Mouse (Mus musculus) E14TG2a.4 (cell line): ENCODE results near the gene Atp1b1.

ENCODE experiments used
- CTCF ChIP-seq: conservative IDR thresholded peaks from 2 replicates; pipeline ENCODE4 v1.5.1; 2014; ENCODE audit warnings: low read length
- POU5F1 ChIP-seq: IDR thresholded peaks from 2 replicates; pipeline ENCODE4 v1.6.1; 2014; ENCODE audit warnings: low read length, borderline replicate concordance

DNA sequence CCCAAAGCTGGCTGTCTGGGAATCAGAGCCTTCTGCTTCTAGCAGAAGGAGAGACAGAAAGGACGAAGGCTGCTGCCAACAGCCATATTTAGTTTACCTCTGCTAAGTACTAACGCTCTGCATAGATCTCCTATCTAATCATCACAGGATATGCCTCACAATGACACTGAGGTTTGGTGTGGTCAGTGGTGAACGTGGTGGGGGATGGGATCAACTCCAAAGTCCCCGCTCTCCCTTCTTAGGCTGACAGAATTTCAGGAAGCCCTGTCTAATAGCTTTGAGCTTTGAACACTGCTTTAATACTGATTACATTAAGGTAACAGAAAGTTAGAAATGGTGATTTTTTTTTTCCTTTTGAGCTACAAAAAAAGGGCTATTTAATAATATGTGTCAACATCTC lies 7.9 kb downstream of the Atp1b1 start:
- TF ChIP-seq CTCF, result no peak
- no peak for TF ChIP-seq POU5F1
